Mouse (Mus musculus): ENCODE measurements around the gene Vmn2r107. TPM values are rescaled to one million over a fixed set of nuclear protein-coding genes. Genes with fewer than 3 reads are reported as not detected.

Gene Vmn2r107
- polyA plus RNA-seq (2015; fragmentation: Nextera tagmentation; extraction: Ambion mirVana): not detected in 2 replicates

DNA sequence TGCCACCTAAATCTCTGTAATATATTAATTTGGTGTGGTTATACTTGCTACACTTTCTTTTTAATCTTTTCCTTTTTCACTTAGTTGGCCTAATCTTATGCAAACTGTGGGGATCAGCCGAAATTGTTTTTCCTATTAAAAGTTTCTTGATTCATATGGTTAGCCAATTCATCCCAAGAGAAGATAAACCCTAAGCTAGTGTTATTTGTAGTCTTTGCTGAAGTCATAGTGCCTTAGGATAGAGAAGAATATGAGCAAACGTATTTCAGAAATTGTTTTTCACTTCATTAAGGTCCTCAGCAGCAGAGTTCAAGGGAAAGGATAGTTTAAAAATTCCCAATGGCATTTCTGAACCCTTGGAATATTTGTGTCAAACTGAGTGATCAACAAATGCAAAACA lies at the start of gene Vmn2r107:
TSS of gene Vmn2r107 (plus strand) at position 301 of the 400 bp plus-strand sequence.
- Histone ChIP-seq H3K36me3 (ENCODE audit: control insufficient read depth, insufficient read depth, low read length) (no peaks in the 10 kb centered on the region), H3K4me3 (ENCODE audit: low read depth, low read length) (no peak within 1 kb of the TSS), H3K9ac (ENCODE audit: low read depth, low read length) (no peak within 1 kb of the TSS), H3K27ac (ENCODE audit: low read length) (no peak within 1 kb of the TSS), H3K4me1 (ENCODE audit: control insufficient read depth, insufficient read depth, low read length) (no peaks in the 10 kb centered on the region), H3K4me2 (ENCODE audit: low read length) (no peak within 1 kb of the TSS), H3K9me3 (replicated peaks; ENCODE audit: control insufficient read depth, low read length, poor library complexity, severe bottlenecking) (peaks cover 5% of the 10 kb centered on the region; the same call in 1 of the 2 replicates), H3K27me3 (ENCODE audit: control insufficient read depth, insufficient read depth, low read depth, low read length) (no peaks in the 10 kb centered on the region)
- ATAC-seq: no peak
- 60% methylated on average over 2 of the region's 2 CpGs for WGBS

DNA sequence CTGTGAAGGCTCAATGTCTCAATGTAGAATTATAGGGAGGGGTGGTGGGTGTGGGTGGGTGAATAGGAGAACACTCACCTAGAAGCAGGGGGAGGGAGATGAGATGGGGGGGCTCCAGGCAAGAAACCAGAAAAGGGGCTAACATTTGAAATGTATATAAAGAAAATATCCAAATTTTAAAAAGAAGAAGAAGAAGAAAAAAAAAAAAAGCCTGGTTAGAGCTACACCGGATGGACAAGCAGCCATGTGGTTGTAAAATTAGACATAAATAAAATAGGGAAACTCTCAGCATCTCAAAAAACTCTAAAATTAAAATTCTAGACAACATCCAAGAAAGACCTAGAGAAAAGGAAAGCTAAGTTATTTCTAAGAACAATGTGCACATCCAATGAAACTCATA lies 39.3 kb upstream of the Vmn2r107 start:
- ATAC-seq: no peak
- Histone ChIP-seq H3K4me3 (ENCODE audit: low read depth, low read length) (no peak overlapping the region), H3K9ac (ENCODE audit: low read depth, low read length) (no peak overlapping the region), H3K36me3 (ENCODE audit: control insufficient read depth, insufficient read depth, low read length) (no peaks in the 10 kb centered on the region), H3K9me3 (replicated peaks; ENCODE audit: control insufficient read depth, low read length, poor library complexity, severe bottlenecking) (peaks cover 8% of the 10 kb centered on the region; the same call in 1 of the 2 replicates), H3K4me2 (ENCODE audit: low read length) (no peak overlapping the region), H3K27ac (ENCODE audit: low read length) (no peak overlapping the region), H3K27me3 (ENCODE audit: control insufficient read depth, insufficient read depth, low read depth, low read length) (no peaks in the 10 kb centered on the region), H3K4me1 (ENCODE audit: control insufficient read depth, insufficient read depth, low read length) (no peaks in the 10 kb centered on the region)
- WGBS: 89% methylated on average over 1 of the region's 1 CpGs

DNA sequence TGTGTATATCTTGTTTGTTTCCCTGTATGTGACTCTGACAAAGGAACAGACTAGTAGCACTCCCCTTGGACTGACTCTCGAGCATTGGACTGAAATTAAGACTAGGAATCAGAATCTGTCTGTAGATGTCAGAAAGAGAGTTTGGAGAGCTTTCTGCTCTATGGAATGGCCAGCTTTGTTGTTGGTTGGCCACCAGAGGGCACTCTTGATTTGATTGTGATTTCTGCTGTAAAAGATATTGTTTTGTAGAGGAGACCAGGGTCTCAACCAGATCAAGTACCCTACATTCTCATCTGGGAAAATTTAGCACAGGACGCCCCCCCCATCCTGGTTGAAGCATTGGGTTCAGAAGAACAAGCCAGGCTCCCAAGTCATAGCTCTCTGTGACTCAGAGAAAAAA lies 54.1 kb downstream of the Vmn2r107 start:
- no peaks in the 10 kb centered on the region for H3K4me1 ChIP-seq (ENCODE audit: control insufficient read depth, insufficient read depth, low read length)
- H3K27ac ChIP-seq (ENCODE audit: low read length): no peak overlapping the region
- ATAC-seq: no peak
- no peak overlapping the region for H3K9ac ChIP-seq (ENCODE audit: low read depth, low read length)
- no peaks in the 10 kb centered on the region for H3K36me3 ChIP-seq (ENCODE audit: control insufficient read depth, insufficient read depth, low read length)
- no peak overlapping the region for H3K4me2 ChIP-seq (ENCODE audit: low read length)
- H3K9me3 ChIP-seq (replicated peaks; ENCODE audit: control insufficient read depth, low read length, poor library complexity, severe bottlenecking): peaks cover 17% of the 10 kb centered on the region
- H3K27me3 ChIP-seq (ENCODE audit: control insufficient read depth, insufficient read depth, low read depth, low read length): no peaks in the 10 kb centered on the region
- 36% methylated on average over 2 of the region's 2 CpGs for WGBS
- H3K4me3 ChIP-seq (ENCODE audit: low read depth, low read length): no peak overlapping the region

DNA sequence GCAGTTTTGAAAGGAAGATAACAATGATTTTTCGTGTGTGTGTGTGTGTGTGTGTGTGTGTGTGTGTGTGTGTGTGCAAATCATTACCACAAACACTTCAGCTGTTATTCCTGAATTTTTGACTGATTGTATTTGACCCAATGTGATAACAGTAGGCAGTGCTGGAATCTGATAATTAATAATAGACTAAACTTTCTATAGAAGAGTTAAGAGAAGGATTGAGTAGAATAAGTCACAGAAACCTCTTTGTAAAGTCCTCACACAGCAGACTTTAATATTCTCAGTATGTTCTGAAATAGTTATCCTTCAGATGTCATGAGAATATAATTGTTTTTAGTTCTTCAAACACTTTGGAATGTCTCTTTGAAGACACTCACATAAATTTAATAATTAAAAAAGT lies 68.8 kb downstream of the Vmn2r107 start, which contains the start of gene Vmn1r224:
TSS of gene Vmn1r224 (plus strand) at position 301 of the 400 bp plus-strand sequence.
- Histone ChIP-seq H3K9ac (ENCODE audit: low read depth, low read length) (no peak within 1 kb of the TSS), H3K36me3 (ENCODE audit: control insufficient read depth, insufficient read depth, low read length) (no peaks in the 10 kb centered on the region), H3K4me1 (ENCODE audit: control insufficient read depth, insufficient read depth, low read length) (no peaks in the 10 kb centered on the region), H3K27ac (ENCODE audit: low read length) (no peak within 1 kb of the TSS), H3K9me3 (replicated peaks; ENCODE audit: control insufficient read depth, low read length, poor library complexity, severe bottlenecking) (peaks cover 3% of the 10 kb centered on the region; the same call in 1 of the 2 replicates), H3K27me3 (ENCODE audit: control insufficient read depth, insufficient read depth, low read depth, low read length) (no peaks in the 10 kb centered on the region), H3K4me3 (ENCODE audit: low read depth, low read length) (no peak within 1 kb of the TSS), H3K4me2 (ENCODE audit: low read length) (no peak within 1 kb of the TSS)
- no peak for ATAC-seq
- WGBS: 40% methylated on average over 1 of the region's 1 CpGs

Other genes with a start within 250 kb of the Vmn2r107 start
- gene Fpr-rs7, start 231.0 kb upstream of the Vmn2r107 start, polyA plus RNA-seq (2015; fragmentation: Nextera tagmentation; extraction: Ambion mirVana): not detected in 2 replicates
- not detected in 2 replicates for gene Fpr-rs6, start 162.1 kb upstream of the Vmn2r107 start, polyA plus RNA-seq (2015; fragmentation: Nextera tagmentation; extraction: Ambion mirVana)
- gene Vmn2r105, start 110.2 kb upstream of the Vmn2r107 start, polyA plus RNA-seq (2015; fragmentation: Nextera tagmentation; extraction: Ambion mirVana): not detected in 2 replicates
- gene Vmn2r106, start 59.7 kb upstream of the Vmn2r107 start, polyA plus RNA-seq (2015; fragmentation: Nextera tagmentation; extraction: Ambion mirVana): not detected in 2 replicates
- gene Vmn1r224, start 68.9 kb downstream of the Vmn2r107 start, polyA plus RNA-seq (2015; fragmentation: Nextera tagmentation; extraction: Ambion mirVana): not detected in 2 replicates
- not detected in 2 replicates for gene Vmn2r108, start 136.1 kb downstream of the Vmn2r107 start, polyA plus RNA-seq (2015; fragmentation: Nextera tagmentation; extraction: Ambion mirVana)
- not detected in 2 replicates for gene Vmn1r225, start 152.9 kb downstream of the Vmn2r107 start, polyA plus RNA-seq (2015; fragmentation: Nextera tagmentation; extraction: Ambion mirVana)
- gene Vmn2r109, start 219.5 kb downstream of the Vmn2r107 start, polyA plus RNA-seq (2015; fragmentation: Nextera tagmentation; extraction: Ambion mirVana): not detected in 2 replicates